Mouse (Mus musculus) heart, postnatal 25 days (tissue): ENCODE measurements around the gene Atp6v1fnb. TPM values are rescaled to one million over a fixed set of nuclear protein-coding genes. Genes with fewer than 3 reads are reported as not detected.

Experiments used
- DNase-seq: peaks from one replicate; pipeline ENCODE4 v3.0.0; 2022; ENCODE audit warnings: low spot score
- intact Hi-C: fragments of 180-260 bp; cut with DNase I; formaldehyde crosslinking; loops from one replicate; pipeline ENCODE4 v1.15.1; 2025
- total RNA-seq, 2 experiments: library from RNA; stranded (reverse); gene quantifications; 2 replicates each; pipeline ENCODE4 v1.2.3; 2021

The Atp6v1fnb gene
- not detected for total RNA-seq

- DNase-seq = no peak
- intact Hi-C loops = no loop called here
These were observed at the start of gene Atp6v1fnb for GRCm38 (mm10) chr6:29471137-29471536. TSS of gene Atp6v1fnb (plus strand) at chr6:29471437.

- DNase-seq = no peak
- intact Hi-C loops = no loop called here
These were observed 46.1 kb upstream of the Atp6v1fnb start for GRCm38 (mm10) chr6:29425118-29425517.

GRCm38 (mm10) chr6:29426331-29426730 is 44.9 kb upstream of the Atp6v1fnb start:
- DNase-seq = no peak
- intact Hi-C loops = no loop called here

GRCm38 (mm10) chr6:29428171-29428570 is 43.1 kb upstream of the Atp6v1fnb start:
- intact Hi-C loops = no loop called here
- no peak for DNase-seq

GRCm38 (mm10) chr6:29430681-29431420 is 40.4 kb upstream of the Atp6v1fnb start:
- intact Hi-C loops = no loop called here
- no peak for DNase-seq

GRCm38 (mm10) chr6:29431473-29431872 is 39.8 kb upstream of the Atp6v1fnb start:
- intact Hi-C loops = no loop called here
- DNase-seq = no peak

GRCm38 (mm10) chr6:29432156-29432555 is 39.1 kb upstream of the Atp6v1fnb start:
- intact Hi-C loops = loop anchor here (2.0 kb wide), 1 partner anchor 37 kb away; no protein-coding TSS in a partner anchor
- no peak for DNase-seq

- DNase-seq = no peak
- intact Hi-C loops = loop anchor here (2.0 kb wide), 1 partner anchor 38 kb away; no protein-coding TSS in a partner anchor
These were observed 38.6 kb upstream of the Atp6v1fnb start for GRCm38 (mm10) chr6:29432676-29433037.

GRCm38 (mm10) chr6:29433038-29433803 is 38.0 kb upstream of the Atp6v1fnb start, which contains the start of gene Flnc:
TSS of gene Flnc (plus strand) at chr6:29433256.
- intact Hi-C loops = loop anchor here (2.0 kb wide), 1 partner anchor 38 kb away; no protein-coding TSS in a partner anchor
- peak; percentile 34 for DNase-seq

GRCm38 (mm10) chr6:29433804-29434795 is 37.1 kb upstream of the Atp6v1fnb start:
- peak; percentile 54 for DNase-seq
- intact Hi-C loops = loop anchor here (2.0 kb wide), 1 partner anchor 39 kb away; no protein-coding TSS in a partner anchor

- peak; percentile 53 for DNase-seq
- intact Hi-C loops = loop anchor here (5.0 kb wide), 1 partner anchor 73 kb away; no protein-coding TSS in a partner anchor
These were observed 36.1 kb upstream of the Atp6v1fnb start for GRCm38 (mm10) chr6:29434911-29435691.

- peak; percentile 46 for DNase-seq
- intact Hi-C loops = loop anchor here (5.0 kb wide), 1 partner anchor 74 kb away; no protein-coding TSS in a partner anchor
These were observed 35.2 kb upstream of the Atp6v1fnb start for GRCm38 (mm10) chr6:29435940-29436451.

GRCm38 (mm10) chr6:29436461-29436934 is 34.7 kb upstream of the Atp6v1fnb start:
- intact Hi-C loops = loop anchor here (5.0 kb wide), 1 partner anchor 74 kb away; no protein-coding TSS in a partner anchor
- DNase-seq = peak; percentile 74

GRCm38 (mm10) chr6:29439251-29439650 is 32.0 kb upstream of the Atp6v1fnb start:
- DNase-seq = peak; percentile 39
- intact Hi-C loops = loop anchor here (5.0 kb wide), 1 partner anchor 77 kb away; no protein-coding TSS in a partner anchor

GRCm38 (mm10) chr6:29439789-29440188 is 31.4 kb upstream of the Atp6v1fnb start:
- no peak for DNase-seq
- intact Hi-C loops = loop anchor here (5.0 kb wide), 1 partner anchor 77 kb away; no protein-coding TSS in a partner anchor

- intact Hi-C loops = no loop called here
- no peak for DNase-seq
These were observed 26.5 kb upstream of the Atp6v1fnb start for GRCm38 (mm10) chr6:29444773-29445172.

- intact Hi-C loops = no loop called here
These were observed 25.9 kb upstream of the Atp6v1fnb start for GRCm38 (mm10) chr6:29445354-29445753.

GRCm38 (mm10) chr6:29449858-29450257 is 21.4 kb upstream of the Atp6v1fnb start:
- no peak for DNase-seq
- intact Hi-C loops = no loop called here

More at GRCm38 (mm10) chr6:29445354-29445753, 25.9 kb upstream of the Atp6v1fnb start:
- no peak for DNase-seq
